Mouse (Mus musculus) yolk sac, embryonic 10.5 days (tissue): ENCODE measurements at regions not wholly inside any gene's neighbourhood (a gene's known extent, or its start where the extent isn't known, plus 50 kb on each side); places are given as distances from the start of the nearest gene placed in this dataset.

Experiments
- DNase-seq: peaks from one replicate; pipeline ENCODE4 v3.0.0-alpha.2; 2017; ENCODE audit warnings: low spot score

DNA sequence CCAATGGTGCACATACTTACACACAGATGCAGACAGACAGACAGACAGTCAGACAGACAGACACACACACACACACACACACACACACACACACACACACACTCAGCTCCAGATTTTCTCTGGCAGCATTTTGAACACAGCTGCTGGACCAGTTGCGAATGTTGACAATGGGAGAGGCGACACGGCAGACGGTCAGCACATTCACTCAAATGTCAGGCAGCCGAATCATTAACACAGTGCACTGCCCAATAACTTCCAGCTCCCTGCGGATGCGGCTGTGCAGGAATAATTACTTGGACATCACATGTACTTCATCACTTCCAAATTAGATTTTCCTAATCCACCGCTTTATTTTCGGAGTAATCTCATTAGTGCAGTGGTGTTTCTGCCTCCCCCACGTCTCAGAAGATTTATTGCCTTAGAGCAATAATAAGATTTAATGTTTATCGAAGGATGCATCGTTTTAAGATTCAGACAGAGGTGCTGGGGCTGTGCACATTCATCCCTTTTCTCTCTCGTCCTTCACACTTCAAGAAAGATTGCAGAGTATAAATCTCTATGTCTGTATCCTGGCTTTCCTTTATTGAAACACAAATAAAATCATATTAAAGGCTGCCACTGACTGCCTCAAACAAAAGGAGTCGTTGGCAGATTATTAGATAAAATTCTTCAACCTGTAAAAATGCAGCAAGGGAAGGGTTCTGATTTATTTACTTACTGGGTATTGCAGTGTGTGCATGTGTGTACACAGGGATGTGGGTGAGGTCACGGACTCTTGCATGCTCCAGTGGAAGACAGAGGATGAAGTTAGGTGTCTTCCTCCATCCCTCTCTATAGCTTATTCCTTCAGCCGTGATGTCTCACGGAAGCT is 70.9 kb upstream of the Gas2 start:
- no peak for DNase-seq

DNA sequence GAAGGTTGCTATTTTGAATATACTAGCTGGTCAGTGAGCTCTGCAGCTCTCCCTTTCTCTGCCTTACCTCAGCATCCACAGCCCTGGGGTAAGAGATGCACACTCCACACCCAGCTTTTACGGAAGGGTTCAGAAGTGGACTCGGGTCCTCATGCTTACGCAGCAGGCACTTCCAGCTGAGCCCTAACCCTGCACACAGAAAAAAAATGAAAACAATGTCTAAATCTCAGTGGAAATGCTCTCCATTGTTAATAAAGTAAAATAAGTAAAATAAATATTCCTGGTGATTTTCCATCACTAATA is 70.3 kb upstream of the Gas2 start:
- DNase-seq, result no peak
